ENCODE assay signal across 9 mouse cellular contexts in the genomic region with DNA sequence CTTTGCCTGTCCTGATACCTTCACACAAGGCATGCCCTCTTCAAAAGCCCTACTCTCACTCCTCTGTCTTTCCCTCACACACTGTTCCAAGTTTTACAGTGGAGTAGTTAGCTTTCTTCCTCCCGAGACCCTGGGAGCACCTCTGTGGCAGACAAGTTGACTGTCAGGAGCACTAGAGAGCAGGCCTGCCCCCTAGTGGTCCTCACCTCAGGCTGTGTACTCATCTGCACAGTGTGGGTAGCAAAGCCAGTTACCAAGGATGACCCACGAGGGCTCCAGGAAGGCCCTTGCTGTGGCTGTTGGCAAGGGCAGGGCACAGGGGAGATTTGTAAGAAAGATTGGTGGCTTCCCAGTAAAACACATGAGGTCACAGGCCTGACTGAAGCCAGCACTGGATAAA. TPM values are rescaled to one million over a fixed set of nuclear protein-coding genes. Genes with fewer than 3 reads are reported as not detected.
DNase-seq lines count a peak whose midpoint lies in the region; ATAC-seq and TF ChIP-seq lines count a peak whose summit lies in the region.
"Had no signal": no experiment of that assay in that cellular context is flagged by ENCODE, and none has a peak within 500 bp of the region (broad histone marks: within the 10 kb centered on the region; RNA-seq: fewer than 3 reads in every experiment).

No protein-coding gene starts in this region.

- WGBS in heart, embryonic 11.5 days (ENCODE audit: insufficient replicate concordance) = 3% methylated on average over 2 of the region's 2 CpGs
- WGBS in embryonic facial prominence, embryonic 14.5 days = 6% methylated on average over 2 of the region's 2 CpGs
- WGBS in kidney, postnatal 0 days = 4% methylated on average over 2 of the region's 2 CpGs

- no peaks in the 10 kb centered on the region for H3K36me3 ChIP-seq in heart, embryonic 11.5 days (ENCODE audit: control insufficient read depth, insufficient read depth, low read length)
- no peaks in the 10 kb centered on the region for H3K36me3 ChIP-seq in embryonic facial prominence, embryonic 14.5 days (ENCODE audit: control insufficient read depth, insufficient read depth, low read length)
- H3K36me3 ChIP-seq in kidney, postnatal 0 days (ENCODE audit: insufficient read depth, low read length) = no peaks in the 10 kb centered on the region
- H3K36me3 ChIP-seq: limb, embryonic 15.5 days had no signal

- no peaks in the 10 kb centered on the region for H3K9me3 ChIP-seq in heart, embryonic 11.5 days (replicated peaks; ENCODE audit: control insufficient read depth, low read length)
- H3K9me3 ChIP-seq in embryonic facial prominence, embryonic 14.5 days (ENCODE audit: control insufficient read depth, low read length) = no peaks in the 10 kb centered on the region
- no peaks in the 10 kb centered on the region for H3K9me3 ChIP-seq in kidney, postnatal 0 days (replicated peaks; ENCODE audit: low read length)
- H3K9me3 ChIP-seq: limb, embryonic 15.5 days had no signal

- no peak overlapping the region for H3K4me2 ChIP-seq in heart, embryonic 11.5 days
- no peak overlapping the region for H3K4me2 ChIP-seq in embryonic facial prominence, embryonic 14.5 days (ENCODE audit: low read depth, low read length)
- H3K4me2 ChIP-seq in kidney, postnatal 0 days (ENCODE audit: low read length) = no peak overlapping the region
- H3K4me2 ChIP-seq: limb, embryonic 15.5 days had no signal

- H3K27me3 ChIP-seq in heart, embryonic 11.5 days (ENCODE audit: control insufficient read depth, insufficient read depth, low read length) = peaks cover 18% of the 10 kb centered on the region
- peaks cover 8% of the 10 kb centered on the region; the same call in 1 of the 2 replicates for H3K27me3 ChIP-seq in embryonic facial prominence, embryonic 14.5 days (replicated peaks; ENCODE audit: control insufficient read depth, insufficient read depth, low read length)
- peaks cover 10% of the 10 kb centered on the region; the same call in 1 of the 2 replicates for H3K27me3 ChIP-seq in kidney, postnatal 0 days (ENCODE audit: insufficient read depth, low read length)

- no peak overlapping the region for H3K27ac ChIP-seq in heart, embryonic 11.5 days (ENCODE audit: low read depth, low read length)
- no peak overlapping the region for H3K27ac ChIP-seq in embryonic facial prominence, embryonic 14.5 days (replicated peaks; ENCODE audit: low read depth, low read length)
- no peak overlapping the region for H3K27ac ChIP-seq in kidney, postnatal 0 days
- H3K27ac ChIP-seq: limb, embryonic 15.5 days had no signal

- no peak for ATAC-seq in heart, embryonic 11.5 days (replicated peaks; ENCODE audit: insufficient number of reproducible peaks, low FRiP score, low TSS enrichment)
- ATAC-seq in embryonic facial prominence, embryonic 14.5 days (ENCODE audit: low read depth) = peak; percentile 51; the same call in 1 of the 2 replicates
- ATAC-seq in kidney, postnatal 0 days (replicated peaks; ENCODE audit: low FRiP score, low read depth) = no peak
- peak; percentile 60 for ATAC-seq in megakaryocyte, adult 5-6 weeks (ENCODE audit: poor library complexity, severe bottlenecking)

- H3K9ac ChIP-seq in heart, embryonic 11.5 days (ENCODE audit: low read depth, low read length) = no peak overlapping the region
- no peak overlapping the region for H3K9ac ChIP-seq in embryonic facial prominence, embryonic 14.5 days (ENCODE audit: low read depth, low read length)
- no peak overlapping the region for H3K9ac ChIP-seq in kidney, postnatal 0 days (ENCODE audit: low read depth, low read length)
- H3K9ac ChIP-seq: limb, embryonic 15.5 days had no signal

- no peak overlapping the region for H3K4me3 ChIP-seq in heart, embryonic 11.5 days (ENCODE audit: low read depth, low read length)
- no peak overlapping the region for H3K4me3 ChIP-seq in embryonic facial prominence, embryonic 14.5 days (ENCODE audit: low read depth, low read length)
- no peak overlapping the region for H3K4me3 ChIP-seq in kidney, postnatal 0 days (replicated peaks; ENCODE audit: low read depth, low read length)
- H3K4me3 ChIP-seq: limb, embryonic 15.5 days had no signal

- TF ChIP-seq CTCF in kidney, postnatal 0 days (IDR thresholded peaks at IDR 0.05; ENCODE audit: low read depth) = peak; percentile 79

- peaks cover under 1% of the 10 kb centered on the region; the same call in 1 of the 2 replicates for H3K4me1 ChIP-seq in heart, embryonic 11.5 days (ENCODE audit: control insufficient read depth, insufficient read depth, low read length)
- no peaks in the 10 kb centered on the region for H3K4me1 ChIP-seq in embryonic facial prominence, embryonic 14.5 days (ENCODE audit: control insufficient read depth, insufficient read depth, low read length)
- H3K4me1 ChIP-seq in kidney, postnatal 0 days (replicated peaks; ENCODE audit: insufficient read depth, low read length) = no peaks in the 10 kb centered on the region

- DNase-seq in heart, adult 18-20 months = peak; percentile 47 to 76
- peak; percentile 63 for DNase-seq in 416B (ENCODE audit: low read depth)
- DNase-seq in NIH3T3 (ENCODE audit: low read depth) = peak; percentile 76
- peak; percentile 64 for DNase-seq in embryonic facial prominence, embryonic 14.5 days (ENCODE audit: low spot score)
- DNase-seq in kidney, postnatal 0 days (ENCODE audit: low spot score) = peak; percentile 55
- peak; percentile 86 for DNase-seq in thymus, postnatal 4 days

RNA-seq across cellular contexts. Expression of a gene that starts 5.6 kb away (rescaled TPM):
- total RNA-seq in heart, adult 18-20 months (2021) = 10 to 100 TPM in 1 of 2 experiments, 1 to 10 TPM in 1; 9.4 to 52.1 TPM
- polyA plus RNA-seq in heart, embryonic 11.5 days (2014; fragmentation: Nextera tagmentation; extraction: Ambion mirVana) = not detected in 2 replicates
- polyA plus RNA-seq in embryonic facial prominence, embryonic 14.5 days (2014; fragmentation: Nextera tagmentation; extraction: Ambion mirVana) = 0.50 and 1.7 TPM in 2 replicates
- polyA plus RNA-seq in kidney, postnatal 0 days (2015; fragmentation: Nextera tagmentation; extraction: Ambion mirVana) = 0.19 and 0.61 TPM in 2 replicates
- total RNA-seq in megakaryocyte, adult 5-6 weeks (2015) = not detected in 2 replicates
- total RNA-seq in megakaryocyte, adult 5-6 weeks (2017) = not detected in 2 replicates
- polyA plus RNA-seq: limb, embryonic 15.5 days had no signal

RNA-seq across cellular contexts. Expression of a gene that starts 11.6 kb away (rescaled TPM):
- total RNA-seq in heart, adult 18-20 months (2021) = 1 to 10 TPM in 1 of 2 experiments, under 1 TPM in 1; 0.82 to 1.1 TPM
- 1.9 and 2.3 TPM in 2 replicates for polyA plus RNA-seq in heart, embryonic 11.5 days (2014; fragmentation: Nextera tagmentation; extraction: Ambion mirVana)
- polyA plus RNA-seq in embryonic facial prominence, embryonic 14.5 days (2014; fragmentation: Nextera tagmentation; extraction: Ambion mirVana) = 5.3 and 6.2 TPM in 2 replicates
- polyA plus RNA-seq in kidney, postnatal 0 days (2015; fragmentation: Nextera tagmentation; extraction: Ambion mirVana) = 3.1 and 3.7 TPM in 2 replicates
- total RNA-seq in megakaryocyte, adult 5-6 weeks (2015) = 0.11 and 0.13 TPM in 2 replicates
- total RNA-seq in megakaryocyte, adult 5-6 weeks (2017) = 0.51 TPM in 1 of 2 replicates, not detected in the other

RNA-seq across cellular contexts. Expression of a gene that starts 15.8 kb away (rescaled TPM):
- 10 to 100 TPM; 18.0 to 21.4 TPM for total RNA-seq in heart, adult 18-20 months (2021)
- polyA plus RNA-seq in heart, embryonic 11.5 days (2014; fragmentation: Nextera tagmentation; extraction: Ambion mirVana) = 7.0 and 7.6 TPM in 2 replicates
- 9.2 and 9.4 TPM in 2 replicates for polyA plus RNA-seq in embryonic facial prominence, embryonic 14.5 days (2014; fragmentation: Nextera tagmentation; extraction: Ambion mirVana)
- 21.2 and 22.0 TPM in 2 replicates for polyA plus RNA-seq in kidney, postnatal 0 days (2015; fragmentation: Nextera tagmentation; extraction: Ambion mirVana)
- total RNA-seq in megakaryocyte, adult 5-6 weeks (2015) = 0.98 and 1.3 TPM in 2 replicates
- 1.5 and 5.4 TPM in 2 replicates for total RNA-seq in megakaryocyte, adult 5-6 weeks (2017)

RNA-seq across cellular contexts. Expression of a gene that starts 15.9 kb away (rescaled TPM):
- total RNA-seq in heart, adult 18-20 months (2021) = under 1 TPM; 0.22 to 0.41 TPM
- 6.2 and 6.6 TPM in 2 replicates for polyA plus RNA-seq in heart, embryonic 11.5 days (2014; fragmentation: Nextera tagmentation; extraction: Ambion mirVana)
- 0.17 and 1.3 TPM in 2 replicates for polyA plus RNA-seq in embryonic facial prominence, embryonic 14.5 days (2014; fragmentation: Nextera tagmentation; extraction: Ambion mirVana)
- polyA plus RNA-seq in kidney, postnatal 0 days (2015; fragmentation: Nextera tagmentation; extraction: Ambion mirVana) = 0.26 and 0.41 TPM in 2 replicates
- not detected in 2 replicates for total RNA-seq in megakaryocyte, adult 5-6 weeks (2015)
- total RNA-seq in megakaryocyte, adult 5-6 weeks (2017) = not detected in 2 replicates
- polyA plus RNA-seq: limb, embryonic 15.5 days had no signal

Comparison
In these comparisons a context has a peak if more than half of its experiments do, and no peak if none do; other contexts are left out.
1. ATAC-seq: peak in embryonic facial prominence, embryonic 14.5 days (single experiment) and megakaryocyte, adult 5-6 weeks (single experiment); none in heart, embryonic 11.5 days (single experiment) and kidney, postnatal 0 days (single experiment).
2. Peak in every context shown above with its lines, with median percentiles within 50 percentile points of each other: DNase-seq.